Mouse (Mus musculus) thymus, adult 2 months (tissue): ENCODE results near the gene Chek2.

Experiments
- CTCF ChIP-seq: fragments of 200-500 bp; IDR thresholded peaks from 2 replicates; pipeline ENCODE4 v1.5.1; 2012; ENCODE audit warnings: mild to moderate bottlenecking, control low read depth, low read length, moderate library complexity, borderline replicate concordance; ENCODE audit not compliant: control insufficient read depth, poor library complexity, insufficient read depth; ENCODE audit errors: extremely low read depth
- POLR2A ChIP-seq: fragments of 200-500 bp; IDR thresholded peaks from 2 replicates; pipeline ENCODE4 v1.6.1; 2012; ENCODE audit warnings: mild to moderate bottlenecking, low read length, control low read depth, moderate library complexity; ENCODE audit not compliant: control insufficient read depth, poor library complexity, insufficient read depth; ENCODE audit errors: extremely low read depth

DNA sequence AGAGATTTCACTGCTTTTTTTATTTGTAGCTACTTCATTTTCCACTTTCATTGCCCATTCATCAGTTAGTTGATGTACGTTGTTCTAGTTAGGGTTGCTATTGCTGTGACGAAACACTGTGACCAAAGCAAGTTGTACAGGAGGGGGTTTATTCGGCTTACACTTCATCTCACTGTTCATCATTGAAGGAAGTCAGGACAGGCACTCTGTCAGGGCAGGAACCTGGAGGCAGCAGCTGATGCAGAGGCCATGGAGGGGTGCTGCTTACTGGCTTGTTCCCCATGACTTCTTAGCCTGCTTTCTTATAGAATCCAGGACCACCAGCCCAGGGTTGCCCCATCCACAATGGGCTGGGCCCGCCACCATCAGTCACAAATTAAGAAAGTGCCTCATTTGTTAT lies 59.0 kb downstream of the Chek2 start:
- no peak for TF ChIP-seq POLR2A
- TF ChIP-seq CTCF: no peak
